ENCODE assay signal across 9 mouse cellular contexts in genomic region chr6:136467837-136468236, GRCm38 (mm10). TPM values are rescaled to one million over a fixed set of nuclear protein-coding genes. Genes with fewer than 3 reads are reported as not detected.
A peak's percentile ranks its signal among the peaks of the same experiment; 100 is the strongest.
DNase-seq lines count a peak whose midpoint lies in the region; ATAC-seq lines count a peak whose summit lies in the region.
"Had no signal": no experiment of that assay in that cellular context is flagged by ENCODE, and none has a peak within 500 bp of the region (broad histone marks: within the 10 kb centered on the region; RNA-seq: fewer than 3 reads in every experiment).

No protein-coding gene starts in this region.

- no peaks in the 10 kb centered on the region for H3K9me3 ChIP-seq in neural tube, embryonic 13.5 days

- H3K4me1 ChIP-seq in neural tube, embryonic 13.5 days (replicated peaks), result peaks cover 38% of the 10 kb centered on the region

- no peaks in the 10 kb centered on the region for H3K36me3 ChIP-seq in neural tube, embryonic 13.5 days

- no peak overlapping the region for H3K4me3 ChIP-seq in neural tube, embryonic 13.5 days

- no peak overlapping the region for H3K9ac ChIP-seq in neural tube, embryonic 13.5 days

- DNase-seq in cerebellum, adult 9-11 months, result peak; percentile 26
- no peak for DNase-seq in cerebellum, adult 8-10 months
- DNase-seq in thymus, postnatal 0 days (ENCODE audit: low spot score), result peak; percentile 17
- DNase-seq in thymus, adult 18-20 months, result no peak
- DNase-seq in induced T-regulatory cell, adult 2 months (ENCODE audit: low read depth), result peak; percentile 33
- no peak for DNase-seq in adrenal gland, postnatal 36 days
- DNase-seq in adrenal gland, postnatal 25 days, result no peak

- H3K4me2 ChIP-seq in neural tube, embryonic 13.5 days, result no peak overlapping the region

- H3K27me3 ChIP-seq in neural tube, embryonic 13.5 days, result no peaks in the 10 kb centered on the region

- no peak for ATAC-seq in neural tube, embryonic 13.5 days (ENCODE audit: low read depth)

- peak overlapping the region; percentile 96 for H3K27ac ChIP-seq in neural tube, embryonic 13.5 days (replicated peaks)

- WGBS in neural tube, embryonic 13.5 days, result 66% methylated on average over 5 of the region's 5 CpGs

RNA-seq across cellular contexts. Expression of gene Atf7ip, which starts 38.1 kb away (rescaled TPM):
- polyA plus RNA-seq in thymus, postnatal 0 days (2015; fragmentation: Nextera tagmentation; extraction: Ambion mirVana), result 26.5 and 28.5 TPM in 2 replicates
- polyA plus RNA-seq in neural tube, embryonic 13.5 days (2015; fragmentation: Nextera tagmentation; extraction: Ambion mirVana), result 37.8 and 55.4 TPM in 2 replicates
- 10 to 100 TPM; 54.0 to 74.3 TPM for total RNA-seq in adrenal gland, postnatal 36 days (2021)
- 84.0 and 117 TPM in 2 replicates for total RNA-seq in adrenal gland, postnatal 25 days (2021)

RNA-seq across cellular contexts. Expression of gene E330021D16Rik, which starts 52.5 kb away (rescaled TPM):
- 0.08 and 0.13 TPM in 2 replicates for polyA plus RNA-seq in thymus, postnatal 0 days (2015; fragmentation: Nextera tagmentation; extraction: Ambion mirVana)
- polyA plus RNA-seq in neural tube, embryonic 13.5 days (2015; fragmentation: Nextera tagmentation; extraction: Ambion mirVana), result not detected in 2 replicates
- not detected for total RNA-seq in adrenal gland, postnatal 36 days (2021)
- not detected in 2 replicates for total RNA-seq in adrenal gland, postnatal 25 days (2021)
- polyA plus RNA-seq: gonadal fat pad, adult 2 months had no signal

Comparison
In these comparisons a context has a peak if more than half of its experiments do, and no peak if none do; other contexts are left out.
1. DNase-seq: peak in cerebellum, adult 9-11 months (single experiment), thymus, postnatal 0 days (single experiment) and induced T-regulatory cell, adult 2 months (single experiment); none in cerebellum, adult 8-10 months (single experiment), thymus, adult 18-20 months (0 of 2), adrenal gland, postnatal 36 days (0 of 2) and adrenal gland, postnatal 25 days (single experiment).